Mouse (Mus musculus) A20 (cell line): ENCODE data around the gene Zzz3.

ENCODE experiments used
- DNase-seq: peaks from one replicate; pipeline ENCODE4 v3.0.0-alpha.2; 2011; ENCODE audit warnings: low read depth, low spot score

Zzz3 gene

DNA sequence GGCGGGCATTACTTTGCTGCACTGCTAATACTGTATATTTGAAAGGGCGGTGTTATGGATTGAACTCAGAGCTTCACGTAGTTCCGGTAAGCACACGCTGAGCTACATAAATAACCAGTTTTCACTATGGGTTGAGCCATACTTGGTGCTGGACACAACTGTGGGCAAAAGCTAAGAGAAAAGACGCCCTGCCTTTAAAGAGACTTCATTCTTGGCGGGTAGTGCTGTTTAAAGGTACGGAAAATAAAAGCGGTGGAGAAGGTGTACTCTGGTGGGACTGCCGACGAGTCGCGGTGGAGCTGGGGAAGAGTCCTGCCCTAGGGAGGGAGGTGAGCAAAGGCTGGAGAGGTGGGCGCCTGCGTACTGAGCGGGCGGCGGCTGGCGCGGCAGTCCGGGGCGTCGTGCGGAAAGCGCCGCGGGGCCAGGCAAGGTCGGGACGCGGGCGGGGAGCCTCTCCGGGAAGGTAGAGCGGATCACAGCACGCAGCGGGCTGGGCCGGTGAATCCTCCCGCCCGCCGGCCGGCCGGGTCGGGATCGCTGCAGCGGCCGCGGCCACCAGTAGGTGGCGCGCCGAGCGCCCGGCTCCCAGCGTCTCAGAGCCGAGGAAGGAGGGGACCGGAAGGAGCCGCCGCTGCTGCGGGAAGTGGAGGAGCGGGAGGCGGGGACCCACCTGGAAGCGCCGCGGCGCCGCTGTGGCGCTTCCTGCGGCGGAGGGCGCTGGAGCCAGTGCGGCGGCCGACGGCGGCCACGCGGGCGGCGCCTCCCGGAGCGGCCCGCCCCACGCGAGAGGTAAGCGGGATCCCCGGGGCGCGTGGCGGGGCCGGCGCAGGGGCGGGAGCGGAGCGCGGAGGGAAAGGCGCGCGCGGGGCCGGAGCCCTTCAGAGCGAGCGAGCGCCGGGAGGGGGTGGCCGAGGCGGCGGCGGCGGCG, at the start of gene Zzz3:
Gene Zzz3, plus strand, starts transcription at position 124 of the 928 bp plus-strand sequence.
- peak; percentile 92 for DNase-seq

GRCm38 (mm10) chr3:152345732-152346632, 49.3 kb upstream of the Zzz3 start, which contains the start of gene Usp33:
Gene Usp33 (plus strand): TSS chr3:152346478.
- peak; percentile 93 for DNase-seq

DNA sequence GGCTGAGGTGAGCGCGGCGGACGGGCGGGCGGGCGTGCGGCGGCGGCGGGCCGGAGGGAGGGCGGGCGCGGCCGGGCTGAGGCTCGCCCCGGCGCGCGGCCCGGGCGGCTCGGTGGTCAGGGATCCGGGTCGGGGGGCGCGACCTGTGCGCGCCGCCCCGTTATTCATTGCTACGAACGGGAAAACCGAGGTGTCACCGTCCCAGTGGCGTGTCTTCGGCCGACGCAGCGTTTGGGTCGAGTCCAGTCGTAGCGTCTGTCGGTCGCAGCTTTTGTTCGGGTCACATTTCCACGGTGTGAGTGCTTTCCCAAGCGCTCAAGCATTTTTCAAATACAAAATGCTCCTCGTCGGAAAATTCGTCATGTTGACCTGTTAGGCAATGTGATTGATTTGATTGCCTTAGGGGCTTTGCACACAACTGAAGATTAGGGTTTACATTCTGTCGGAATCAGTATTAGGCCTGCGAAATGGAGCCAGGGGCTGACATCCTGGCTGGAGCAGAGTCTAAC, 48.6 kb upstream of the Zzz3 start:
- DNase-seq, result peak; percentile 71

DNA sequence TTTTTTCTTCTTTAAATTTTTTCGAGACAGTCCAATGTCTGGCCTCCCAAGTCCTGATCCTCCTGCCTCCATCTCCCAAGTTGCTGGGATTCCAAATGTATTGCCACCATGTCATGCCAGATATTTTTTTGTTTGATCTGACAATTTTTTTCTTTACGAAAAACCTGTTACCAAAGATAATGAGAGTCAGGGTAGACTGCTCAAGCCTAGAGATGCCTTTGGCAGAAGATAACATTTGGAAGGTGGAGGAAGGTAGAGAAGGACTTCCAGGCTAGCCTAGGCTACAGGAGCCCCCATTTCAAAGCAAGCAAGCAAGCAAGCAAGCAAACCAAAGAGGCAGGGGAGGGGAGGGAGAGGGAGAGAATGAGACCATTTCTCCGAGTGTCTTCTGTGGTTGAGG, 48.0 kb upstream of the Zzz3 start:
- no peak for DNase-seq

- no peak for DNase-seq
Measured at GRCm38 (mm10) chr3:152348011-152348830, 47.1 kb upstream of the Zzz3 start.

DNA sequence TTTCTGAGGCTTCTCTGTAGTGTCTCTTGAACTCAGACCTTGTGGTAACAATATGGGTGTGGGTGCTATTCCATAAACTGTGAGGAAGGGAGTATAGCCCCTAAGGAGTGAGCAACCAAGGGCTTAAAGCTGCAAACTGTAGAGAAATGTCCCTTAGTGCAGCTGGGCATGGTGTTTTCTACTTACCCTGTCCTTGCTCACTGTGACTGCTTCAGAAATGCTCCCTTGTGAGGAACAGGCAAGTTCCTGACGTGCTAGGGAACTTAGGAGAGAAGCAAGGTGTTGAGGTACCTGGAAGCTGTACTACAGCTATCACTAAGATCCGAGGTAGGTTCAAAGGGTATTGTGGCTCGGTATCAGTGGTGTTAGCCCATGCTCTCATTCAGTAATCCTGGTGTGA, 44.8 kb upstream of the Zzz3 start:
- no peak for DNase-seq

DNA sequence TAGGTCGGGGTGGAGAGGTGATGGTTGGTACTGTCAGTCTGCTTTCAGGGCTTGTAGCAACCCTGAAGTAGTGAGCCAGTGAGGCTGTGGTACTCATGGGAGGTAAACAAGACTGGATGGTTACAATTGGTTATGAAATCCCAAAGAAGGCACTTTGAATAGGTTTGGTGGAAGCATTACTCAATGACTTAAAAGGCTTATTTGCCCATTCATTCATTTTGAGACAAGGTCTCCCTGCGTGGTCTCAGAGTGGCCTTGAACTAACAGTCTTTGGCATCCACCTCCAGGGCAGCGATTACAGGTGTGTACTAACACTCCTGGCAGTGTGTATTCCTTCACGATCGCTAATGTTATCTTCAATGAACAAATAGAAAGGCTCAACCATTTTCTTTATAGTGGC, 44.3 kb upstream of the Zzz3 start:
- DNase-seq, result no peak

DNA sequence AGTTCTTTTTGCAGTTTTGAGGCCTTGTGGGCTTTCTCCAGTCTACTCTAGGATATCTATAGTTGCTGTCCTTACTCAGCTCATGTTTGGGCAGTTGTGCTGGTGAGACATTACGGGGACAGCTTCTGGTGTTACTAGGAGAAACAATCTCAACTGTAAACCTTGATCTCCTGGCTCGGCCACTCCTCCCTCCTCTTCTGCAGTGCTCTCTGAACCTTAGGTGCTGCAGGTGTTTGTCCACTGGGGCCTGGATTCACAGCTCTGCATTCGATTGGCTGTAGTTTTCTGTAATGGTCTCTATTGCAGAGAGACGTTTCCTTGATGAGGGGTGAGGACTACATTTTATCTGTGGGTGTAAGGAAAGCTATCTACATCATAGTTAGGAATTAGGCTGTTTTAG, 43.0 kb upstream of the Zzz3 start:
- DNase-seq, result no peak

DNA sequence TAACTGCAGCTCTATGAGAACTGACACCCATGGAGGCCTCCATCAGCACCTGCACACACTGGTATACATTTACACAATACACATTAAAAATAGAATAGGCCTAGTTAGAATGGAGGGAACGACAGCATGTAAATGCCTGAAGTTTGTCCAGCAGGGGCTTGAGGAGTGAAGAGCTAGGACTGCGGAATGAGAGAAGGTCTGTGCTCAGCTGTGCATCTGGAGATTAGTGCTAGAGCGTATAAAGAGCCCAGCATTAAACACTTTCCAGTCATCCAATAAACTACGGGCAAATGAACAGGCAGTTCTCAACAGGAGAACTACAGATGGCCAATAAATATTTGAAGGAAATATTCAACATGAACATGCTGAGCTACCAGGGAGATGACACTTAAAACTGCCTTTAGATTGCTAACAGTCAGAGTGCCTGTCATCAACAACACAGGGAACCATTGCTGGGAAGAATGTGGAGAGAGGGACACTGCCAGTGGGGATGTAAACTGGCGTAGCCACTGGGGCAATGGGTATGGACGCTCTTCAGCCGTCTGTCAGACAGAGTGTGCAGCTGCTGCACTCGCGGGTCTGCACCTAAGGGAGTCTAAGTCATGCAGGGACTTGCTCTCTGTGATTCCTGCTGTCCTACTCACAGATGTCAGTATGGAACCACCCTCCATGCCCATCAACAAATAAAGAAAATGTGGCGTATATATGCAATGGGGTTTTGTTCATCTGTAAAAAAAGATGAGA, 41.7 kb upstream of the Zzz3 start:
- peak; percentile 44 for DNase-seq

DNA sequence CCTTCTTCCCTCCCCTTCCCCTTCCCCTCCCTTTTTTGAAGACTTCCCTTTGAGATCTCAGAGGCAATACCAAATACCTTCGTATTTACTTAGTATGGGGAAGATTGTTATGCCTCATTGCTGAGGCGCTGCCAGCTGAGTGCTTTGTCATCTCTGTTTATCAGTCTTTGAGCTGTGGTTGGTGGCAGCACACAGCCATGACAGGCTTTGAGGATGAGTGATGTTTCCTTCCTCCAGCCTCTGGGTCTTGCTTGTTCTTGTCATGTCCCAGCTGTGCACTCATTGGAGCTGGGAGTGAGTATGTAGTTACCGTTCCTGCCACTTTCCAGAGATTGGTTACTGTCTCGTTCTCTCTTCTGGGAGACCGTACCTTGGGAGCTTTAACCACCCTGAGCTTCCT, 39.9 kb upstream of the Zzz3 start:
- DNase-seq, result no peak

DNA sequence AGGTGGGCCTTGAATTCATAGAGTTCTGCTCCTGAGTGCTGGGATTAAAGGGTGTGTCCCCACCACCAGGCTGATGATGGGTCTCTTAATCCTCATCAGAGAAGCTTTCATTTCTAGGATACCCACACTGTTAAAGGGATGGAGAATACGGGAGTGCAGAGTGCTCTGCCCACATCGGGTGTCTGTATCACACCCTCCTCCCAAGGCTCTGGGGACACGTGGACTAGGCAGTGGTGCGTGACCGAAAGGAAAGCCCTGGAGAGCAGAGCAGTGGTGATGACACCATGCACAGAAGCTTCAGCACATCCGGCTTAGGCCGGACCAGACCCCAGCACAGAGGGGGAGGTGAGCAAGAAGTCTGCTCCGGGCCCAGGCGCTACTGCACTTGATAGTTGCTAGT, 38.5 kb upstream of the Zzz3 start:
- no peak for DNase-seq

GRCm38 (mm10) chr3:152359151-152359550, 36.1 kb upstream of the Zzz3 start:
- no peak for DNase-seq

- no peak for DNase-seq
Measured at GRCm38 (mm10) chr3:152364181-152364580, 31.1 kb upstream of the Zzz3 start.

- no peak for DNase-seq
Measured at GRCm38 (mm10) chr3:152376063-152376462, 19.2 kb upstream of the Zzz3 start.

- no peak for DNase-seq
Measured at GRCm38 (mm10) chr3:152384106-152384505, 11.2 kb upstream of the Zzz3 start.

GRCm38 (mm10) chr3:152396278-152396987, 1.2 kb downstream of the Zzz3 start:
- peak; percentile 98 for DNase-seq

- DNase-seq, result no peak
Measured at GRCm38 (mm10) chr3:152396988-152397314, 1.7 kb downstream of the Zzz3 start.

DNA sequence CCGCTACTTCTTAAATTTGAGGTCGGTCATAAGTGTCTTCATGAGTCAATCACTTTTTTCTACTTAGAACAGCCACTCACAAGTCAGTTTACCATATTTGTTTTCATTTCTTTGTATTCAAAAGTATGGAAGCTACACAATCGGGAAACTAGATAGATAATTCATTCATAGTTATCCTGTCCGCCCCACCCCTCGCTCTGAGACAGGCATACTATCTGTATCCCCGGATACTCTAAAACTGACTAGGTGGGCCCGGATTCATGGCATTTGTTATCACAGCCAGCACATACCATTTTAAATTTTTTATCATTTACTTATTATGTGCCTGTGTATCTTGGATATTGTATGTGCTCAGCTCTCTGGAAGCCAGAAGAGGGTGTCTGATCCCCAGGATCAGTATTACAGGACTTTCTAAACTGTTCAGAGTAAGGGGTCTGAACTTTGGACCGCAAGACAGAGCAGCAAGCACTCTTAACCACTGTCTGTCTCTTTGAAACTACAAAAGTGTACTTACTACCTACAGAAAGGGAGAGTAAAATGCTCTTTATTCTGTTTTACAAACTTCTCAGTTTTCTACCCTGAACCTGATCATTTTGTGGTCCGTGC, 2.2 kb downstream of the Zzz3 start:
- DNase-seq, result no peak

DNA sequence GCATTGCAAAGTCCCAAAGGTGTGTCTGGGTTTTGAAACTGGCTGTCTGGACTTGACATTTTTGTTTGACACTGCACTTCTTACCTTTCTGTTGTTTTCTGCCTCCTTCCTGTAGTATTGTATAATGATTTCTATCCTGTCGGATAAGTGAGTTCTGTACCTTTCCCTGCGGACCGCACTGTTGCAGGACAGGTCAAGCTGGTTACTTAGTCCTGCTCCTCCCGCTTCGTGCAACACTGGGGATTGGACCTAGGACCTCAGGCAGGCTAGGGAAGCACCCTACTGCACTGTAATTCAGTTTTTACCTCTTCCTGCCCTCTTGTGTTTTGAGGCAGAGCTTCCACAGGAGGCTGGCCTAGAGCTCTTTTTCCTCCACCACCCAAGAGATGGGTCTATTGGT, 5.2 kb downstream of the Zzz3 start:
- DNase-seq, result no peak

GRCm38 (mm10) chr3:152400875-152401274, 5.6 kb downstream of the Zzz3 start:
- no peak for DNase-seq
